Mouse (Mus musculus) bone marrow, adult 2 months (tissue): Measurements from ENCODE around the gene Dbp.

Experiments
- CTCF ChIP-seq: fragments of 200-500 bp; IDR thresholded peaks from 2 replicates; pipeline ENCODE4 v1.5.1; 2011; ENCODE audit warnings: low read length, control low read depth; ENCODE audit not compliant: control insufficient read depth, insufficient read depth
- POLR2A ChIP-seq: fragments of 200-500 bp; IDR thresholded peaks from 2 replicates; pipeline ENCODE4 v1.6.1; 2011; ENCODE audit warnings: low read depth, mild to moderate bottlenecking, control low read depth, low read length, borderline replicate concordance; ENCODE audit not compliant: control insufficient read depth

- TF ChIP-seq POLR2A (no peak), CTCF (no peak)
These were observed 54.5 kb downstream of the Dbp start for GRCm38 (mm10) chr7:45759400-45759799.
